Mouse (Mus musculus) left cerebral cortex, adult 8-10 months (tissue): Measurements from ENCODE around the gene Slc16a12. TPM values are rescaled to one million over a fixed set of nuclear protein-coding genes. Genes with fewer than 3 reads are reported as not detected.
"Not testable (repeated sequence)": the region's sequence is repeated elsewhere in the genome, so short reads cannot be mapped to it uniquely, and the experiment has no call there.

Source experiments
- DNase-seq, 2 experiments: peaks; one replicate each; pipeline ENCODE4 v3.0.0; 2022; ENCODE audit warnings: low spot score in 2 of 2
- total RNA-seq, 4 experiments: library from RNA; stranded (reverse); gene quantifications; 2 replicates each; pipeline ENCODE4 v1.2.4; 2022

Gene Slc16a12
- 1 to 10 TPM; 3.4 to 6.5 (median 3.6) TPM for total RNA-seq

- peak in 1 of 2 experiments; percentile 6 for DNase-seq
Measured at GRCm38 (mm10) chr19:34746688-34747504, at the start of gene Slc16a12. TSS of gene Slc16a12 (minus strand) at chr19:34747289.

GRCm38 (mm10) chr19:34796396-34796795, 49.3 kb upstream of the Slc16a12 start:
- no peak for DNase-seq

GRCm38 (mm10) chr19:34782491-34782890, 35.4 kb upstream of the Slc16a12 start:
- no peak for DNase-seq

GRCm38 (mm10) chr19:34778993-34779392, 31.9 kb upstream of the Slc16a12 start:
- no peak for DNase-seq

- DNase-seq = no peak
Measured at GRCm38 (mm10) chr19:34778098-34778497, 31.0 kb upstream of the Slc16a12 start.

GRCm38 (mm10) chr19:34772775-34773174, 25.7 kb upstream of the Slc16a12 start:
- peak; percentile 12 to 18 for DNase-seq

GRCm38 (mm10) chr19:34770764-34771163, 23.7 kb upstream of the Slc16a12 start:
- DNase-seq = no peak

- no peak for DNase-seq
Measured at GRCm38 (mm10) chr19:34758754-34759153, 11.7 kb upstream of the Slc16a12 start.

- no peak for DNase-seq
Measured at GRCm38 (mm10) chr19:34756561-34757240, 9.6 kb upstream of the Slc16a12 start.

- DNase-seq = no peak
Measured at GRCm38 (mm10) chr19:34755680-34756079, 8.6 kb upstream of the Slc16a12 start.

- DNase-seq = no peak
Measured at GRCm38 (mm10) chr19:34753243-34753642, 6.2 kb upstream of the Slc16a12 start.

- no peak for DNase-seq
Measured at GRCm38 (mm10) chr19:34752391-34753092, 5.5 kb upstream of the Slc16a12 start.

- no peak for DNase-seq
Measured at GRCm38 (mm10) chr19:34751150-34751549, 4.1 kb upstream of the Slc16a12 start.

GRCm38 (mm10) chr19:34748992-34749391, 1.9 kb upstream of the Slc16a12 start:
- no peak for DNase-seq

GRCm38 (mm10) chr19:34747969-34748368, 880 bp upstream of the Slc16a12 start:
- not testable (repeated sequence) for DNase-seq

GRCm38 (mm10) chr19:34746201-34746600, 888 bp downstream of the Slc16a12 start:
- no peak for DNase-seq

- no peak for DNase-seq
Measured at GRCm38 (mm10) chr19:34745012-34745411, 2.1 kb downstream of the Slc16a12 start.

GRCm38 (mm10) chr19:34737916-34738315, 9.2 kb downstream of the Slc16a12 start:
- no peak for DNase-seq

GRCm38 (mm10) chr19:34735900-34736299, 11.2 kb downstream of the Slc16a12 start:
- no peak for DNase-seq

- no peak for DNase-seq
Measured at GRCm38 (mm10) chr19:34733020-34733419, 14.1 kb downstream of the Slc16a12 start.

- no peak for DNase-seq
Measured at GRCm38 (mm10) chr19:34731356-34731755, 15.7 kb downstream of the Slc16a12 start.

- DNase-seq = no peak
Measured at GRCm38 (mm10) chr19:34730584-34730983, 16.5 kb downstream of the Slc16a12 start.
